9 mouse cellular contexts compared by ENCODE assay signal in the genomic region with DNA sequence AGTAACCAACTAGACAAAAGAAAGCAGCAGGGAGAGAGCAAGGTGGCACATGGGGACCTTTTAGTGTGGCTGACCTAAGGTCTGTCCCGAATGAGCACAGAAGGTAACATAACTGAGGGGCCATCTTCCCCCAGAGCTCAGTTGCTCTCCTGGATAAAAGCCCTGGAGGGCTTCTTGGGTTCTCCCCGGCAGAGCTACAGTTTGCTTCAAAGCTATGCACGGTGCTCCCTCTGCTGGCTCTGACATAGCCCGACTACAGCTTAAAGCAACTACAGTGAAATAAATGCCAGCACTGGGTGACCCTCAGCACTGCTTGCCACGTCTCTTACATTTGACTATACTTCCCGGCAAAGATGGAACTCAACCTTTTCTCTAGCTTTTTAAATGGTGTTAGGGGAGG. TPM values are rescaled to one million over a fixed set of nuclear protein-coding genes. Genes with fewer than 3 reads are reported as not detected.
DNase-seq lines count a peak whose midpoint lies in the region; ATAC-seq and TF ChIP-seq lines count a peak whose summit lies in the region.
"Had no signal": no experiment of that assay in that cellular context is flagged by ENCODE, and none has a peak within 500 bp of the region (broad histone marks: within the 10 kb centered on the region; RNA-seq: fewer than 3 reads in every experiment).

No protein-coding gene starts in this region.

- peak; percentile 31 to 70 for DNase-seq in adrenal gland, adult (ENCODE audit: inconsistent age in 2 of 2, low spot score in 1 of 2)
- no peak for DNase-seq in adrenal gland, adult 8-10 months
- DNase-seq in adrenal gland, postnatal 4 days (ENCODE audit: low spot score in 2 of 2): peak; percentile 13 to 15
- DNase-seq in layer of hippocampus, postnatal 25 days (ENCODE audit: extremely low spot score in 1 of 2, low spot score in 1 of 2): peak; percentile 34 to 60
- peak; percentile 45 to 49 for DNase-seq in lung, postnatal 4 days
- peak; percentile 36 to 47 for DNase-seq in right cerebral cortex, postnatal 36 days (ENCODE audit: low spot score in 2 of 2)

- H3K27me3 ChIP-seq in hindbrain, embryonic 12.5 days: peaks cover 10% of the 10 kb centered on the region; the same call in 1 of the 2 replicates

- peak; percentile 75; the same call in 1 of the 2 replicates for ATAC-seq in hindbrain, embryonic 12.5 days (ENCODE audit: low FRiP score)

- 9% methylated on average over 6 of the region's 6 CpGs for WGBS in hindbrain, embryonic 12.5 days

- no peaks in the 10 kb centered on the region for H3K4me1 ChIP-seq in embryonic fibroblast, embryonic 13.5 days (ENCODE audit: control insufficient read depth, insufficient read depth, low read length)
- H3K4me1 ChIP-seq in hindbrain, embryonic 12.5 days: no peaks in the 10 kb centered on the region

- H3K4me2 ChIP-seq in hindbrain, embryonic 12.5 days (replicated peaks): no peak overlapping the region

- TF ChIP-seq POLR2A in embryonic fibroblast, embryonic 13.5 days (IDR thresholded peaks at IDR 0.05; ENCODE audit: low read depth, low read length): no peak

- peak; percentile 66 for TF ChIP-seq CTCF in embryonic fibroblast, embryonic 13.5 days (IDR thresholded peaks at IDR 0.05; ENCODE audit: borderline replicate concordance, insufficient read depth, low read length)

- H3K9ac ChIP-seq in hindbrain, embryonic 12.5 days: no peak overlapping the region

- no peaks in the 10 kb centered on the region for H3K9me3 ChIP-seq in hindbrain, embryonic 12.5 days (replicated peaks)

- H3K27ac ChIP-seq in embryonic fibroblast, embryonic 13.5 days (ENCODE audit: insufficient read depth, low read length): no peak overlapping the region
- H3K27ac ChIP-seq in hindbrain, embryonic 12.5 days: no peak overlapping the region

- H3K4me3 ChIP-seq in embryonic fibroblast, embryonic 13.5 days (ENCODE audit: insufficient read depth, low read length): no peak overlapping the region
- no peak overlapping the region for H3K4me3 ChIP-seq in hindbrain, embryonic 12.5 days

- no peaks in the 10 kb centered on the region for H3K36me3 ChIP-seq in hindbrain, embryonic 12.5 days

RNA-seq across cellular contexts. Expression of gene Vamp9, which starts 6.0 kb away (rescaled TPM):
- 1 to 10 TPM in 2 of 4 experiments, not detected in 2; 1.3 to 1.5 TPM for total RNA-seq in adrenal gland, adult 8-10 months (2022)
- total RNA-seq in adrenal gland, postnatal 4 days (2021): 1 to 10 TPM in 1 of 2 experiments, under 1 TPM in 1; 0.59 to 1.4 TPM
- not detected in 2 replicates for polyA plus RNA-seq in embryonic fibroblast, embryonic 13.5 days (2011; ENCODE audit: insufficient read length, low read depth, missing spikeins)
- 0.50 TPM in 1 of 2 replicates, not detected in the other for polyA plus RNA-seq in hindbrain, embryonic 12.5 days (2016; fragmentation: Nextera tagmentation; extraction: Ambion mirVana)
- total RNA-seq in layer of hippocampus, postnatal 25 days (2021): under 1 TPM in 1 of 2 experiments, not detected in 1; 0.71 TPM
- polyA plus RNA-seq: C2C12 had no signal
